Mouse (Mus musculus): ENCODE data around the gene Dennd5a. TPM values are rescaled to one million over a fixed set of nuclear protein-coding genes. Genes with fewer than 3 reads are reported as not detected.
A peak's percentile ranks its signal among the peaks of the same experiment; 100 is the strongest.

Gene Dennd5a
- polyA plus RNA-seq, 1 experiment = 63.8 TPM

GRCm38 (mm10) chr7:109963707-109964106, 3.4 kb upstream of the Dennd5a start:
- DNase-seq (ENCODE audit: low spot score) = no peak

GRCm38 (mm10) chr7:109962596-109962995, 2.3 kb upstream of the Dennd5a start:
- no peak for DNase-seq (ENCODE audit: low spot score)

GRCm38 (mm10) chr7:109961570-109961969, 1.3 kb upstream of the Dennd5a start:
- DNase-seq (ENCODE audit: low spot score) = no peak

GRCm38 (mm10) chr7:109960613-109961154, 414 bp upstream of the Dennd5a start:
- no peak for DNase-seq (ENCODE audit: low spot score)

GRCm38 (mm10) chr7:109958843-109959715, 1.2 kb downstream of the Dennd5a start:
- no peak for DNase-seq (ENCODE audit: low spot score)

GRCm38 (mm10) chr7:109957996-109958789, 2.1 kb downstream of the Dennd5a start:
- DNase-seq (ENCODE audit: low spot score) = no peak

GRCm38 (mm10) chr7:109954622-109955401, 5.5 kb downstream of the Dennd5a start:
- no peak for DNase-seq (ENCODE audit: low spot score)

- DNase-seq (ENCODE audit: low spot score) = no peak
These were observed 9.0 kb downstream of the Dennd5a start for GRCm38 (mm10) chr7:109951297-109951696.

- no peak for DNase-seq (ENCODE audit: low spot score)
These were observed 15.7 kb downstream of the Dennd5a start for GRCm38 (mm10) chr7:109944421-109945034.

GRCm38 (mm10) chr7:109929628-109930027, 30.6 kb downstream of the Dennd5a start:
- DNase-seq (ENCODE audit: low spot score) = no peak

- DNase-seq (ENCODE audit: low spot score) = no peak
These were observed 31.9 kb downstream of the Dennd5a start for GRCm38 (mm10) chr7:109928365-109928764.

GRCm38 (mm10) chr7:109924965-109925364, 35.3 kb downstream of the Dennd5a start:
- no peak for DNase-seq (ENCODE audit: low spot score)

GRCm38 (mm10) chr7:109922889-109923288, 37.4 kb downstream of the Dennd5a start:
- DNase-seq (ENCODE audit: low spot score) = no peak

GRCm38 (mm10) chr7:109906165-109906564, 54.1 kb downstream of the Dennd5a start:
- no peak for DNase-seq (ENCODE audit: low spot score)

GRCm38 (mm10) chr7:109900921-109901320, 59.3 kb downstream of the Dennd5a start:
- no peak for DNase-seq (ENCODE audit: low spot score)

GRCm38 (mm10) chr7:109898911-109899310, 61.4 kb downstream of the Dennd5a start:
- DNase-seq (ENCODE audit: low spot score) = no peak

- peak; percentile 45 for DNase-seq (ENCODE audit: low spot score)
These were observed 67.7 kb downstream of the Dennd5a start for GRCm38 (mm10) chr7:109892530-109892929.

- DNase-seq (ENCODE audit: low spot score) = no peak
These were observed 68.5 kb downstream of the Dennd5a start for GRCm38 (mm10) chr7:109891786-109892185.

- DNase-seq (ENCODE audit: low spot score) = no peak
These were observed 70.0 kb downstream of the Dennd5a start for GRCm38 (mm10) chr7:109890256-109890655.

- DNase-seq (ENCODE audit: low spot score) = no peak
These were observed 71.0 kb downstream of the Dennd5a start for GRCm38 (mm10) chr7:109889300-109889699.

- no peak for DNase-seq (ENCODE audit: low spot score)
These were observed 74.0 kb downstream of the Dennd5a start for GRCm38 (mm10) chr7:109886249-109886648.

All from urinary bladder, adult 2 months (tissue).